Mouse (Mus musculus) lung, postnatal 0 days (tissue): ENCODE results near the gene Runx2. TPM values are rescaled to one million over a fixed set of nuclear protein-coding genes. Genes with fewer than 3 reads are reported as not detected.

Experiments
- ATAC-seq: fragments of 200-750 bp; cut with Nextera tagmentation; 2 replicates; pipeline ENCODE4 v1.8.0; 2017; ENCODE audit warnings: moderate library complexity
- DNase-seq: peaks from one replicate; pipeline ENCODE4 v3.0.0-alpha.2; 2016; ENCODE audit warnings: low spot score
- H3K27ac ChIP-seq: fragments of 300-500 bp; sonication (generic); 2 replicates; pipeline ENCODE4 v1.5.1; 2014; ENCODE audit warnings: antibody characterized with exemption, mild to moderate bottlenecking, low read length, mixed read lengths
- H3K27me3 ChIP-seq: fragments of 300-500 bp; sonication (generic); replicated peaks from 2 replicates; pipeline ENCODE4 v1.6.1; 2014; ENCODE audit warnings: low read length, mixed read lengths; ENCODE audit not compliant: insufficient read depth
- H3K36me3 ChIP-seq: fragments of 300-500 bp; sonication (generic); 2 replicates; pipeline ENCODE4 v1.6.1; 2014; ENCODE audit warnings: low read length, mixed read lengths; ENCODE audit not compliant: insufficient read depth
- H3K4me1 ChIP-seq: fragments of 300-500 bp; sonication (generic); 2 replicates; pipeline ENCODE4 v1.6.1; 2014; ENCODE audit warnings: antibody characterized with exemption, low read depth, low read length, mixed read lengths; ENCODE audit not compliant: insufficient read depth
- H3K4me2 ChIP-seq: fragments of 300-500 bp; sonication (generic); replicated peaks from 2 replicates; pipeline ENCODE4 v1.6.1; 2014; ENCODE audit warnings: low read depth, mild to moderate bottlenecking, low read length, moderate library complexity, mixed read lengths
- H3K4me3 ChIP-seq: fragments of 300-500 bp; sonication (generic); 2 replicates; pipeline ENCODE4 v1.5.1; 2014; ENCODE audit warnings: low read depth, low read length
- H3K9ac ChIP-seq: fragments of 300-500 bp; sonication (generic); replicated peaks from 2 replicates; pipeline ENCODE4 v1.6.1; 2014; ENCODE audit warnings: low read depth, mild to moderate bottlenecking
- H3K9me3 ChIP-seq: fragments of 300-500 bp; sonication (generic); 2 replicates; pipeline ENCODE4 v1.6.1; 2016; ENCODE audit warnings: low read length, mixed read lengths
- CTCF ChIP-seq: IDR thresholded peaks from 2 replicates; pipeline ENCODE4 v1.5.1; 2016; ENCODE audit warnings: antibody characterized with exemption, mild to moderate bottlenecking
- EP300 ChIP-seq: IDR thresholded peaks from 2 replicates; pipeline ENCODE4 v1.6.1; 2016; ENCODE audit warnings: antibody characterized with exemption, mild to moderate bottlenecking, control low read depth
- WGBS: fragments of 180-500 bp; shearing (Covaris S2); extraction: QIAGEN DNeasy Blood & Tissue Kit; methylation state at CpG from one replicate; pipeline ENCODE4 v1.1.7; 2014; 5-methylcytosine and 5-hydroxymethylcytosine counted together
- polyA plus RNA-seq: library from polyadenylated mRNA; unstranded; fragments of >200 nt; fragmentation: Nextera tagmentation; extraction: Ambion mirVana; gene quantifications from 2 replicates; pipeline ENCODE4 v1.2.1, GENCODE M21; 2015

Runx2 gene
- 1.1 and 1.3 TPM in 2 replicates for polyA plus RNA-seq

- DNase-seq (peak; percentile 55), ATAC-seq (peak; percentile 57; the same call in 1 of the 2 replicates)
Measured at GRCm38 (mm10) chr17:44814508-44815175, at the start of gene Runx2. TSS of gene Runx2 (minus strand) at chr17:44814797.

GRCm38 (mm10) chr17:44863165-44863564 is 48.6 kb upstream of the Runx2 start:
- 95% methylated on average over 6 of the region's 6 CpGs for WGBS
- Histone ChIP-seq H3K4me1 (no peaks in the 10 kb centered on the region), H3K36me3 (no peaks in the 10 kb centered on the region), H3K4me2 (no peak overlapping the region), H3K27ac (no peak overlapping the region), H3K9ac (no peak overlapping the region), H3K4me3 (no peak overlapping the region), H3K27me3 (no peaks in the 10 kb centered on the region), H3K9me3 (no peaks in the 10 kb centered on the region)
- no peak for TF ChIP-seq CTCF
- ATAC-seq: no peak
- no peak for DNase-seq

More at GRCm38 (mm10) chr17:44814508-44815175, at the start of gene Runx2:
- WGBS: 35% methylated on average over 3 of the region's 3 CpGs
- H3K36me3 ChIP-seq: no peaks in the 10 kb centered on the region
- no peaks in the 10 kb centered on the region for H3K9me3 ChIP-seq
- H3K9ac ChIP-seq: no peak within 1 kb of the TSS
- H3K27ac ChIP-seq: no peak within 1 kb of the TSS
- no peaks in the 10 kb centered on the region for H3K27me3 ChIP-seq
- H3K4me2 ChIP-seq: peak within 1 kb of the TSS; percentile 35
- no peak for TF ChIP-seq EP300
- no peak for TF ChIP-seq CTCF
- H3K4me1 ChIP-seq: no peaks in the 10 kb centered on the region
- H3K4me3 ChIP-seq: peak within 1 kb of the TSS; percentile 18; the same call in 1 of the 2 replicates

GRCm38 (mm10) chr17:44842184-44842583 is 27.6 kb upstream of the Runx2 start:
- 64% methylated on average over 4 of the region's 4 CpGs for WGBS
- Histone ChIP-seq H3K27me3 (no peaks in the 10 kb centered on the region), H3K4me3 (no peak overlapping the region), H3K9me3 (no peaks in the 10 kb centered on the region), H3K4me2 (no peak overlapping the region), H3K9ac (no peak overlapping the region), H3K4me1 (no peaks in the 10 kb centered on the region), H3K27ac (no peak overlapping the region), H3K36me3 (no peaks in the 10 kb centered on the region)
- no peak for ATAC-seq
- DNase-seq: no peak
- TF ChIP-seq EP300 (no peak), CTCF (no peak)

GRCm38 (mm10) chr17:44831201-44831600 is 16.6 kb upstream of the Runx2 start:
- no peaks in the 10 kb centered on the region for H3K27me3 ChIP-seq

GRCm38 (mm10) chr17:44829587-44829986 is 15.0 kb upstream of the Runx2 start:
- Histone ChIP-seq H3K27me3 (no peaks in the 10 kb centered on the region), H3K9ac (no peak overlapping the region), H3K36me3 (no peaks in the 10 kb centered on the region), H3K9me3 (no peaks in the 10 kb centered on the region), H3K27ac (no peak overlapping the region), H3K4me1 (no peaks in the 10 kb centered on the region), H3K4me3 (no peak overlapping the region), H3K4me2 (no peak overlapping the region)
- ATAC-seq: no peak
- TF ChIP-seq CTCF (no peak), EP300 (no peak)
- no peak for DNase-seq
- 80% methylated on average over 3 of the region's 3 CpGs for WGBS

More at GRCm38 (mm10) chr17:44831201-44831600, 16.6 kb upstream of the Runx2 start:
- Histone ChIP-seq H3K4me3 (no peak overlapping the region), H3K4me2 (no peak overlapping the region), H3K9me3 (no peaks in the 10 kb centered on the region), H3K9ac (no peak overlapping the region), H3K36me3 (no peaks in the 10 kb centered on the region), H3K4me1 (no peaks in the 10 kb centered on the region), H3K27ac (no peak overlapping the region)
- no peak for ATAC-seq
- WGBS: 67% methylated on average over 1 of the region's 1 CpGs
- no peak for DNase-seq
- TF ChIP-seq EP300 (no peak), CTCF (no peak)

GRCm38 (mm10) chr17:44827964-44828363 is 13.4 kb upstream of the Runx2 start:
- H3K36me3 ChIP-seq: no peaks in the 10 kb centered on the region
- TF ChIP-seq CTCF: no peak
- no peak for TF ChIP-seq EP300
- H3K27ac ChIP-seq: no peak overlapping the region
- H3K4me2 ChIP-seq: no peak overlapping the region
- WGBS: 78% methylated on average over 4 of the region's 4 CpGs
- H3K4me1 ChIP-seq: no peaks in the 10 kb centered on the region
- no peak overlapping the region for H3K9ac ChIP-seq
- no peak for DNase-seq
- no peaks in the 10 kb centered on the region for H3K9me3 ChIP-seq
- no peak for ATAC-seq
- no peaks in the 10 kb centered on the region for H3K27me3 ChIP-seq
- H3K4me3 ChIP-seq: no peak overlapping the region
